26 mouse cellular contexts compared by ENCODE assay signal in genomic region chr8:125529019-125529418, GRCm38 (mm10). TPM values are rescaled to one million over a fixed set of nuclear protein-coding genes. Genes with fewer than 3 reads are reported as not detected.
DNase-seq lines count a peak whose midpoint lies in the region; ATAC-seq and TF ChIP-seq lines count a peak whose summit lies in the region.
"Had no signal": no experiment of that assay in that cellular context is flagged by ENCODE, and none has a peak within 500 bp of the region (broad histone marks: within the 10 kb centered on the region; RNA-seq: fewer than 3 reads in every experiment).

No protein-coding gene starts in this region.

- H3K4me3 ChIP-seq in forebrain, embryonic 11.5 days (ENCODE audit: low read depth, low read length): no peak overlapping the region
- no peak overlapping the region for H3K4me3 ChIP-seq in forebrain, postnatal 0 days (ENCODE audit: low read depth, low read length)
- H3K4me3 ChIP-seq in hindbrain, embryonic 11.5 days (ENCODE audit: low read depth, low read length): no peak overlapping the region
- H3K4me3 ChIP-seq in hindbrain, postnatal 0 days (ENCODE audit: low read length): no peak overlapping the region
- no peak overlapping the region for H3K4me3 ChIP-seq in midbrain, embryonic 13.5 days (replicated peaks)
- no peak overlapping the region for H3K4me3 ChIP-seq in midbrain, embryonic 14.5 days (replicated peaks; ENCODE audit: low read depth, low read length)
- no peak overlapping the region for H3K4me3 ChIP-seq in limb, embryonic 10.5 days
- H3K4me3 ChIP-seq: embryonic facial prominence, embryonic 13.5 days; erythroblast, embryonic 14.5 days; gastrocnemius, adult 2 months; kidney, embryonic 15.5 days; left cerebral cortex, adult 2 months; myocyte; neural tube, embryonic 13.5 days; stomach, embryonic 15.5 days had no signal

- TF ChIP-seq CTCF in forebrain, postnatal 0 days (IDR thresholded peaks at IDR 0.05; ENCODE audit: low read depth): no peak
- TF ChIP-seq CTCF in hindbrain, postnatal 0 days (IDR thresholded peaks at IDR 0.05; ENCODE audit: low read depth): no peak

- 0 out of 2 replicates have a peak, but pooled peaks have one; percentile 45 for ATAC-seq in forebrain, embryonic 11.5 days (replicated peaks; ENCODE audit: low FRiP score)
- ATAC-seq in forebrain, postnatal 0 days: no peak
- ATAC-seq in hindbrain, embryonic 11.5 days (ENCODE audit: low FRiP score): peak; percentile 48; the same call in 1 of the 2 replicates
- ATAC-seq in hindbrain, postnatal 0 days: no peak
- ATAC-seq in midbrain, embryonic 13.5 days: peak; percentile 46
- no peak for ATAC-seq in midbrain, embryonic 14.5 days (ENCODE audit: low FRiP score, low TSS enrichment)
- ATAC-seq: hindbrain, embryonic 16.5 days had no signal

- DNase-seq in forebrain, embryonic 11.5 days (ENCODE audit: low spot score): no peak
- DNase-seq in forebrain, postnatal 0 days: no peak
- no peak for DNase-seq in hindbrain, embryonic 11.5 days (ENCODE audit: low spot score)
- DNase-seq in hindbrain, postnatal 0 days (ENCODE audit: low spot score): no peak
- no peak for DNase-seq in midbrain, embryonic 14.5 days
- no peak for DNase-seq in limb, embryonic 10.5 days (ENCODE audit: low spot score)
- DNase-seq in cerebellum, postnatal 36 days: no peak
- DNase-seq: adrenal gland, postnatal 36 days; cerebellum, adult 11-12 months; cerebellum, postnatal 14 days; gastrocnemius, adult 2 months; kidney, adult 11 months; layer of hippocampus, adult 9-11 months; left cerebral cortex, postnatal 4 days; liver; thymus, postnatal 25 days had no signal

- peaks cover 56% of the 10 kb centered on the region for H3K4me1 ChIP-seq in forebrain, embryonic 11.5 days (replicated peaks; ENCODE audit: control insufficient read depth, insufficient read depth, low read length)
- peaks cover 55% of the 10 kb centered on the region for H3K4me1 ChIP-seq in forebrain, postnatal 0 days (ENCODE audit: insufficient read depth)
- peaks cover 36% of the 10 kb centered on the region for H3K4me1 ChIP-seq in hindbrain, embryonic 11.5 days (replicated peaks; ENCODE audit: control insufficient read depth, insufficient read depth, low read length)
- peaks cover 25% of the 10 kb centered on the region for H3K4me1 ChIP-seq in hindbrain, postnatal 0 days (ENCODE audit: insufficient read depth, low read length)
- peaks cover 96% of the 10 kb centered on the region for H3K4me1 ChIP-seq in midbrain, embryonic 13.5 days (replicated peaks)
- H3K4me1 ChIP-seq in midbrain, embryonic 14.5 days (ENCODE audit: control insufficient read depth, insufficient read depth, low read length): peaks cover 81% of the 10 kb centered on the region
- H3K4me1 ChIP-seq in limb, embryonic 10.5 days: peaks cover 94% of the 10 kb centered on the region

- no peaks in the 10 kb centered on the region for H3K9me3 ChIP-seq in forebrain, embryonic 11.5 days (ENCODE audit: control insufficient read depth, low read length)
- H3K9me3 ChIP-seq in forebrain, postnatal 0 days (ENCODE audit: low read length): no peaks in the 10 kb centered on the region
- H3K9me3 ChIP-seq in hindbrain, embryonic 11.5 days (ENCODE audit: control insufficient read depth, low read length): no peaks in the 10 kb centered on the region
- H3K9me3 ChIP-seq in hindbrain, postnatal 0 days (ENCODE audit: low read length): no peaks in the 10 kb centered on the region
- no peaks in the 10 kb centered on the region for H3K9me3 ChIP-seq in midbrain, embryonic 13.5 days
- H3K9me3 ChIP-seq in midbrain, embryonic 14.5 days (ENCODE audit: control insufficient read depth, low read length): no peaks in the 10 kb centered on the region
- H3K9me3 ChIP-seq in limb, embryonic 10.5 days (replicated peaks): no peaks in the 10 kb centered on the region
- H3K9me3 ChIP-seq: embryonic facial prominence, embryonic 13.5 days; kidney, embryonic 15.5 days; neural tube, embryonic 13.5 days; stomach, embryonic 15.5 days had no signal

- no peaks in the 10 kb centered on the region for H3K36me3 ChIP-seq in forebrain, embryonic 11.5 days (ENCODE audit: control insufficient read depth, insufficient read depth, low read length)
- no peaks in the 10 kb centered on the region for H3K36me3 ChIP-seq in forebrain, postnatal 0 days (ENCODE audit: insufficient read depth)
- H3K36me3 ChIP-seq in hindbrain, embryonic 11.5 days (ENCODE audit: control insufficient read depth, insufficient read depth, low read length): no peaks in the 10 kb centered on the region
- no peaks in the 10 kb centered on the region for H3K36me3 ChIP-seq in hindbrain, postnatal 0 days (ENCODE audit: insufficient read depth, low read length)
- no peaks in the 10 kb centered on the region for H3K36me3 ChIP-seq in midbrain, embryonic 13.5 days
- no peaks in the 10 kb centered on the region for H3K36me3 ChIP-seq in midbrain, embryonic 14.5 days (ENCODE audit: control insufficient read depth, insufficient read depth, low read length)
- H3K36me3 ChIP-seq in limb, embryonic 10.5 days: no peaks in the 10 kb centered on the region
- H3K36me3 ChIP-seq: kidney, embryonic 15.5 days; neural tube, embryonic 13.5 days; stomach, embryonic 15.5 days had no signal

- no peak overlapping the region for H3K9ac ChIP-seq in forebrain, embryonic 11.5 days (ENCODE audit: low read length)
- no peak overlapping the region for H3K9ac ChIP-seq in forebrain, postnatal 0 days
- no peak overlapping the region for H3K9ac ChIP-seq in hindbrain, embryonic 11.5 days (ENCODE audit: low read depth, low read length)
- no peak overlapping the region for H3K9ac ChIP-seq in hindbrain, postnatal 0 days (replicated peaks; ENCODE audit: low read length)
- no peak overlapping the region for H3K9ac ChIP-seq in midbrain, embryonic 13.5 days (replicated peaks)
- H3K9ac ChIP-seq in midbrain, embryonic 14.5 days (replicated peaks; ENCODE audit: low read length): no peak overlapping the region
- H3K9ac ChIP-seq: embryonic facial prominence, embryonic 13.5 days; kidney, embryonic 15.5 days; neural tube, embryonic 13.5 days; stomach, embryonic 15.5 days had no signal

- H3K27ac ChIP-seq in forebrain, embryonic 11.5 days (ENCODE audit: low read depth, low read length): no peak overlapping the region
- H3K27ac ChIP-seq in forebrain, postnatal 0 days (ENCODE audit: low read depth, low read length): no peak overlapping the region
- no peak overlapping the region for H3K27ac ChIP-seq in hindbrain, embryonic 11.5 days (ENCODE audit: low read depth, low read length)
- no peak overlapping the region for H3K27ac ChIP-seq in hindbrain, postnatal 0 days
- H3K27ac ChIP-seq in midbrain, embryonic 13.5 days: no peak overlapping the region
- no peak overlapping the region for H3K27ac ChIP-seq in midbrain, embryonic 14.5 days (replicated peaks; ENCODE audit: low read depth, low read length)
- H3K27ac ChIP-seq in limb, embryonic 10.5 days: peak overlapping the region; percentile 33
- H3K27ac ChIP-seq: embryonic facial prominence, embryonic 13.5 days; left cerebral cortex, adult 2 months; neural tube, embryonic 13.5 days; stomach, embryonic 15.5 days had no signal

- H3K4me2 ChIP-seq in forebrain, embryonic 11.5 days (ENCODE audit: low read depth, low read length, severe bottlenecking): no peak overlapping the region
- no peak overlapping the region for H3K4me2 ChIP-seq in forebrain, postnatal 0 days (ENCODE audit: low read depth)
- no peak overlapping the region for H3K4me2 ChIP-seq in hindbrain, embryonic 11.5 days (replicated peaks; ENCODE audit: low read depth, low read length)
- no peak overlapping the region for H3K4me2 ChIP-seq in hindbrain, postnatal 0 days (ENCODE audit: low read depth, low read length)
- no peak overlapping the region for H3K4me2 ChIP-seq in midbrain, embryonic 13.5 days (replicated peaks)
- H3K4me2 ChIP-seq in midbrain, embryonic 14.5 days (ENCODE audit: low read length): no peak overlapping the region
- H3K4me2 ChIP-seq: embryonic facial prominence, embryonic 13.5 days; kidney, embryonic 15.5 days; midbrain, embryonic 11.5 days; neural tube, embryonic 13.5 days; stomach, embryonic 15.5 days had no signal

- WGBS in forebrain, embryonic 11.5 days: 49% methylated on average over 6 of the region's 6 CpGs
- 20% methylated on average over 6 of the region's 6 CpGs for WGBS in forebrain, postnatal 0 days
- 51% methylated on average over 6 of the region's 6 CpGs for WGBS in hindbrain, embryonic 11.5 days
- WGBS in hindbrain, postnatal 0 days: 29% methylated on average over 6 of the region's 6 CpGs
- WGBS in midbrain, embryonic 13.5 days: 26% methylated on average over 6 of the region's 6 CpGs
- WGBS in midbrain, embryonic 14.5 days: 30% methylated on average over 6 of the region's 6 CpGs
- WGBS in limb, embryonic 10.5 days: 73% methylated on average over 6 of the region's 6 CpGs

- H3K27me3 ChIP-seq in forebrain, embryonic 11.5 days (ENCODE audit: control insufficient read depth, insufficient read depth, low read length): no peaks in the 10 kb centered on the region
- H3K27me3 ChIP-seq in forebrain, postnatal 0 days (ENCODE audit: insufficient read depth, low read length): no peaks in the 10 kb centered on the region
- no peaks in the 10 kb centered on the region for H3K27me3 ChIP-seq in hindbrain, embryonic 11.5 days (ENCODE audit: control insufficient read depth, insufficient read depth, low read length)
- H3K27me3 ChIP-seq in hindbrain, postnatal 0 days (ENCODE audit: insufficient read depth, low read length): no peaks in the 10 kb centered on the region
- H3K27me3 ChIP-seq in midbrain, embryonic 13.5 days: peaks cover 3% of the 10 kb centered on the region; the same call in 1 of the 2 replicates
- no peaks in the 10 kb centered on the region for H3K27me3 ChIP-seq in midbrain, embryonic 14.5 days (ENCODE audit: control insufficient read depth, insufficient read depth, low read length)
- H3K27me3 ChIP-seq in limb, embryonic 10.5 days (ENCODE audit: low read depth, poor library complexity, severe bottlenecking): no peaks in the 10 kb centered on the region
- H3K27me3 ChIP-seq: embryonic facial prominence, embryonic 13.5 days; kidney, embryonic 15.5 days; stomach, embryonic 15.5 days had no signal

RNA-seq across cellular contexts. Expression of gene Sipa1l2, which starts 40.6 kb away (rescaled TPM):
- 19.9 and 23.3 TPM in 2 replicates for polyA plus RNA-seq in forebrain, embryonic 11.5 days (2014; fragmentation: Nextera tagmentation; extraction: Ambion mirVana)
- 36.7 and 44.3 TPM in 2 replicates for total RNA-seq in forebrain, postnatal 0 days (2014; rRNA removed)
- 8.7 and 10.6 TPM in 2 replicates for polyA plus RNA-seq in forebrain, postnatal 0 days (2015; fragmentation: Nextera tagmentation; extraction: Ambion mirVana)
- polyA plus RNA-seq in hindbrain, embryonic 11.5 days (2014; fragmentation: Nextera tagmentation; extraction: Ambion mirVana): 12.2 and 12.9 TPM in 2 replicates
- total RNA-seq in hindbrain, postnatal 0 days (2014; rRNA removed): 62.2 and 62.8 TPM in 2 replicates
- 11.5 and 12.2 TPM in 2 replicates for polyA plus RNA-seq in hindbrain, postnatal 0 days (2015; fragmentation: Nextera tagmentation; extraction: Ambion mirVana)
- 27.5 and 31.8 TPM in 2 replicates for polyA plus RNA-seq in midbrain, embryonic 13.5 days (2015; fragmentation: Nextera tagmentation; extraction: Ambion mirVana)
- 16.4 and 25.1 TPM in 2 replicates for polyA plus RNA-seq in midbrain, embryonic 14.5 days (2014; fragmentation: Nextera tagmentation; extraction: Ambion mirVana)
- polyA plus RNA-seq in limb, embryonic 10.5 days (2016; fragmentation: Nextera tagmentation; extraction: Ambion mirVana): 11.0 and 13.9 TPM in 2 replicates

Comparison
In these comparisons a context has a peak if more than half of its experiments do, and no peak if none do; other contexts are left out.
1. ATAC-seq: peak in forebrain, embryonic 11.5 days (single experiment), hindbrain, embryonic 11.5 days (single experiment) and midbrain, embryonic 13.5 days (single experiment); none in forebrain, postnatal 0 days (single experiment), hindbrain, postnatal 0 days (single experiment) and midbrain, embryonic 14.5 days (single experiment).